Mouse (Mus musculus) cerebral cortex, adult 2 months (tissue): ENCODE measurements around the gene Gm7971.

Source experiments
- WGBS: fragments of 180-500 bp; shearing (Covaris S2); methylation state at CpG from one replicate; pipeline ENCODE4 v1.1.7; 2018; 5-methylcytosine and 5-hydroxymethylcytosine counted together

The Gm7971 gene

DNA sequence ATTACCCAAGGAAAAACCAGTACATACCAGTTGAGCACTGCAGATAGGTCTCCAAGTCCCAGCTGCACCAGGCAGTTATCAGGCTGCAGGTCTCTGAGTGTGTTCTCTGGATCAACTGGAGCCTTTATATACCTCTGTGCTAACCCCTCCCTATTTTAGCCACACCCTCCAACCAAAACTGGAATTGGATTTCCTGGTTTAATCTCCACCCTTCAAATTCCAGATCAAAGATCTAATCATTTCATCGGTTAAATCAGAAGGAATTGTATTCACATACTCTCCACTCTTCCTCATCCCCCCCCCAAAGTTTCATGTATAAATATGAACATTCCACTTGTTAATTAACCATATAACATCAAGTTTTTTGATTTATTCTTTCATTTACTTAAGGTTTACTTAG is at the start of gene Gm7971:
Gm7971 (minus strand) TSS at position 101 of the 400 bp plus-strand sequence.
- no CpG with 5 or more reads among the region's 1 CpGs for WGBS
